Mouse (Mus musculus) kidney, postnatal 14 days (tissue): Measurements from ENCODE around the gene Gpr152.
A peak's percentile ranks its signal among the peaks of the same experiment; 100 is the strongest.

Experiments used
- DNase-seq: peaks from one replicate; pipeline ENCODE4 v3.0.0; 2022; ENCODE audit warnings: mixed read lengths

The Gpr152 gene

GRCm38 (mm10) chr19:4151898-4152297, 12.3 kb downstream of the Gpr152 start:
- DNase-seq: no peak

- no peak for DNase-seq
Measured at GRCm38 (mm10) chr19:4152445-4153231, 13.1 kb downstream of the Gpr152 start.

- no peak for DNase-seq
Measured at GRCm38 (mm10) chr19:4153232-4153654, 13.7 kb downstream of the Gpr152 start, which contains the start of gene Ptprcap. Gene Ptprcap, plus strand, starts transcription at chr19:4153604.

- no peak for DNase-seq
Measured at GRCm38 (mm10) chr19:4154437-4155222, 15.0 kb downstream of the Gpr152 start.

- DNase-seq: no peak
Measured at GRCm38 (mm10) chr19:4155223-4156072, 15.9 kb downstream of the Gpr152 start.

- DNase-seq: no peak
Measured at GRCm38 (mm10) chr19:4156073-4156579, 16.5 kb downstream of the Gpr152 start.

- DNase-seq: no peak
Measured at GRCm38 (mm10) chr19:4156771-4157170, 17.2 kb downstream of the Gpr152 start.

GRCm38 (mm10) chr19:4159049-4159448, 19.5 kb downstream of the Gpr152 start:
- no peak for DNase-seq

- peak; percentile 98 for DNase-seq
Measured at GRCm38 (mm10) chr19:4162646-4163542, 23.3 kb downstream of the Gpr152 start, which contains the start of gene Rps6kb2. Gene Rps6kb2, minus strand, starts transcription at chr19:4163354.

GRCm38 (mm10) chr19:4163543-4163887, 23.9 kb downstream of the Gpr152 start:
- no peak for DNase-seq

- DNase-seq: no peak
Measured at GRCm38 (mm10) chr19:4164100-4164499, 24.5 kb downstream of the Gpr152 start.

GRCm38 (mm10) chr19:4164721-4165120, 25.1 kb downstream of the Gpr152 start:
- DNase-seq: no peak

GRCm38 (mm10) chr19:4166678-4167476, 27.3 kb downstream of the Gpr152 start:
- no peak for DNase-seq

- peak; percentile 100 for DNase-seq
Measured at GRCm38 (mm10) chr19:4169378-4169784, 29.8 kb downstream of the Gpr152 start.

GRCm38 (mm10) chr19:4169810-4170209, 30.2 kb downstream of the Gpr152 start:
- no peak for DNase-seq

GRCm38 (mm10) chr19:4170723-4171392, 31.3 kb downstream of the Gpr152 start:
- no peak for DNase-seq

- DNase-seq: no peak
Measured at GRCm38 (mm10) chr19:4171393-4172290, 32.1 kb downstream of the Gpr152 start.

GRCm38 (mm10) chr19:4172925-4173324, 33.3 kb downstream of the Gpr152 start:
- DNase-seq: no peak

- no peak for DNase-seq
Measured at GRCm38 (mm10) chr19:4175368-4175947, 35.9 kb downstream of the Gpr152 start, which contains the start of gene Carns1. Gene Carns1, minus strand, starts transcription at chr19:4175479.
